Mouse (Mus musculus) adrenal gland, postnatal 25 days (tissue): ENCODE data around the gene Stpg4. TPM values are rescaled to one million over a fixed set of nuclear protein-coding genes. Genes with fewer than 3 reads are reported as not detected.

Source experiments
- DNase-seq: peaks from one replicate; pipeline ENCODE4 v3.0.0; 2021; ENCODE audit warnings: mixed read lengths
- long read RNA-seq: library from polyadenylated mRNA; stranded (forward); transcript quantifications from one replicate; pipeline ENCODE4 v2.0.0, GENCODE M21; 2021
- total RNA-seq: library from RNA; stranded (reverse); gene quantifications from 2 replicates; pipeline ENCODE4 v1.2.3, GENCODE M21; 2021

Gene Stpg4
- total RNA-seq, result not detected in 2 replicates
- long read RNA-seq, result 0 reads

DNA sequence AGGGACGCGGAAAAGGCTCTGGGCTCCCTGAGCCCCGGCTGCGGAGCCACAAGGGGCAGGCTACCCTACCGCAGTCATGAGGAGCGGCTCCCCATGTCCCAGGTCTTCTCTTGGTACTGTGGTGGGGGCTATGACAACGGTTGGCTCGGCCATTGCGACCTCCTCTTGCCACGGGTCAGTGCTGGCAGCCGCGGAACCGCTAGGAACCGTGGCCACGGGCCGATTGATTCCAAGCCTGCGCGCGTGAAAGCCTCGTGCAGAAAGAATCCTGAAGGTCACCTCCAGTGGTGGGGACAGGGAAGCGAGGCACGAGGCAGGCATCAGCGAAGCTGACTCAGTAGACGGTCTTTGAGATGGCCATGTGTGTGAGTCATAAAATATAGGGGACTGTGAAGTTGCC lies at the start of gene Stpg4:
Gene Stpg4 (minus strand): TSS at position 231 of the 400 bp plus-strand sequence.
- DNase-seq, result no peak

DNA sequence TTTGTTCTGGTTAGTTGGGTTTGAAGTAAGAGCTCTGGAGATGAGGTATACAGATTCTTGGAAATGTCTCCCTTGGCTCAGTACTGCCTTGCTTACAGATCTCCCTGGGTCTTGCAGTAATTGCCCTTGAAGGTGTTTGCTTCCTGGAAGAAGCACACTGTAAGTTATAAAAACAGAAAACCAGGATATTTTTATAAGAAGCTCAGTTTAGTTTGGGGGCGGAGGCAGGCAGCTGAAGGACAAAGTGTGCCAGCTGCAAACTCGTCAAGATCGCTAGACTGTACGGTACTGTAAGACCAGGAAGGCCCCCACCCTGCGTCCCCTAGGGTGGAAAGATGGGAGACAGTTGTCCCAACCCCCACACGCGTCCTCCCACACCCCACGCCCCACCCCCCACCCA lies 47.8 kb upstream of the Stpg4 start:
- no peak for DNase-seq

DNA sequence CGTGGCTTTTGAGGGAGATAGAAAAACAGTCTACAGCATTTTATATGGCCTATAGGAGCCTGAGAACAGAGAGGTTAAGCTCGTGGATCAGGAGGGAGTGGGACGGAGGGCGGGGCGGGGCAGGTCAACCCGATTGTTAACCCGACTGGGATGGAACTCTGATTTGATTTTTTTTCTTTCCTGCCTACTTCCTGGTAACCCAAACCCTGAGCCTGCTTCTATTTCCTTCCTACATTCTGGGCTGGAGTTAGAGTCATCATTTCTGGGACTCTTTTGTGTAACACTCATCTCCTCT lies 46.9 kb upstream of the Stpg4 start:
- DNase-seq, result no peak

DNA sequence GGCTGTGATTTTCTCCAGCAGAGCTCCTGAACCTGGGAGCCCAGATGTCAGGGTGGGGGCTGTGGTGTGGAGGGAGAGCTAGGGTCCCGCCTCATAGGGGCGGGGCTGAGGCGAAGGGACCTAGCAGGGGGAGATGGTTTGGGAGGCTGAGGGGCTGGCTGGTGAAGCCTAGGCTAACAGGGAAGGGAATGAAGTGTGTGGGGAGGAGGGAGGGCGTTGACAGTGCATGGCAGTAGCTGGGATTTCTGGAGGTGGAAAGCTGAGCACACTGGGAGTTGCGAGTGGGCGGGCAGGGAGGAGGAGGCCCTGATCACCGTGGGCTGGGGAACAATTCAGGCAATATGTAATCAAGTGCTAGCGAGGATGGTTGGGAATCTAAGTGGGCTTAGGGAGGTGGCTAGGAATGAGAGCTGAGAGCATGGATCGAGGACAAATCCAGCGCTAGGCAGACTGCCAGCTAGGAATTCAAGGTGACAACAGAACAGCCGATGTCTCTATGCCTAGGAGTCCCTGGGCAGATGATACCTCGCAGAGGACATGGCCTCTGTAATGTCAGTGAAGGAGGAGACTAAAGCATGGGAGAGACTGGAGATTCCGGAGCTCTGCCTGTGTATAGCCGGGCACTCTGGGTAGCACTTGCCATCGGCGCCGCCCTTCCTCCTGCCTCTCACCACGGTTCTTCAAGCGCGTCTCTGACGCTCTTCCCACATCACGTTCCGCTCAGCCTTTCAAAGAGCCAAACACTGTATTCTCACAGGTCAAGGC lies 46.4 kb upstream of the Stpg4 start:
- DNase-seq, result peak; percentile 49

DNA sequence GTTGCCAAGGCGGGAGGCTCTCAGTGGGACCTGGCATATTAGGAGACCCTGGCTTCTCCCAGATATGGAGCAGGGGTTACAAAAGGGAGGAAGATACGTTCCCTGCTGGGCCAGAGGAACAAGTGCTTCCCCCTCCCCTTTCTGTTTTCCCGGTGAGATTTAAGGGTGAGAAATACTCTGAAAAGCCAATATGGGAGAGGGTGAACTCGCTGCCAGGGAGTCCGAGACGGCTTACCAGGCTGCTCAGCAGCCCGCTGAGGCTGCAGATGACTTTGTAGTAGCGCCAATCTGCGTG lies 45.8 kb upstream of the Stpg4 start:
- DNase-seq, result no peak

DNA sequence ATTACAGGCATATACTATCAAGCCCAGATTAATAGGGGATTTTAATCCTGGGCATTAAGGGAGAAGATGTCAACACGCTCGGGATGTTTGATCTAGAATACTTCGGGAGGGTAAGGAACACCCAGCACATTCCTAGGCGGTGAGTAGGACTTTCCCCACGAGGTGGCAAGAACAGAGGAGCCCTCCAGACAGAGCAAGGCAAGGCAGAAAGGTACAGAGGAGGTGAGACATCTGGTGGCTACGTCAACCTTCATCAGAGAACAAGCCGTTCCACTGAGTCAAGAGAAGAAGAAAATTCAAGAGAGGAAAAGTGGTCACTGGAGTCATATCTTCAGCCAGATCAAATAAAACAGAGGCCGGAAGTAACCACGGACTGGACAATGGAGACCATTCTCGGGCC lies 45.3 kb upstream of the Stpg4 start:
- DNase-seq, result no peak

DNA sequence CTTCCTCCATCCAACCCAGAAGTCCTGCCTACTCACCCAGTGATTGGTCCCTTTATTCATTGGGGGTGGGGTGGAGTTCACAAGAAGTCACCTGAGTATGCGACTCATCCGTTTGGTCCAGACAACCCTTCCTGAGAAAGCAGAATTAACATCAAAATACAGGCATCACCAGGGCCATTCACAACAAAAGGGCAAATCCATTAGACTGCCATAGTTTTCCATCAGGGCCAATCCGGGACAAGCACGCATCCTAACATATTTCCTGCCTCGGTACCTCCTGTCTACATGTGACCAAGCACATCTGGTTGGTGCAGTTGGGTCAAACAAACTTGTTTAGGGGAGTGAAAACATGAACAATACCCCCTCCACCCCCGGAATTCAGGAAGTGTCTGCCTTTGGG lies 44.1 kb upstream of the Stpg4 start:
- DNase-seq, result no peak

DNA sequence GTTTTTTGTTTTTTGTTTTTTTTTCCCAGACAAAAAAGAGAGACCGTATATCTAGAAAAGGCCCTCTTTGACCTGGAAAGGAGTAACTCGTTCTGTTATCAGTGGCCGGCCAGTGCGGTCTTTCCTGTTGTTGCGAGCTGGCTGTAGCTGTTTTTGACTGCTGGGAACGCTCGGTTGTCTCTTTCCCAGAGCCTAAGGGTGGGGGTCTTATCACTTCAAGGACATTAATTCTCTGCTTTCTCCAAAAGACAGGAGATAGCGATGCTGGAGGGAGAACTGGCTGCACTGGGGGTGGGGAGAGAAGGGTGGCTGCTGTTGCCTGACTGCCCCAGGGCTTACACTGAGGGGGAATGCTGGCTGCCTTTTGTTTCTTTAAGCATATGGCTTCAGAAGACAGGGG lies 43.3 kb upstream of the Stpg4 start:
- DNase-seq, result no peak

DNA sequence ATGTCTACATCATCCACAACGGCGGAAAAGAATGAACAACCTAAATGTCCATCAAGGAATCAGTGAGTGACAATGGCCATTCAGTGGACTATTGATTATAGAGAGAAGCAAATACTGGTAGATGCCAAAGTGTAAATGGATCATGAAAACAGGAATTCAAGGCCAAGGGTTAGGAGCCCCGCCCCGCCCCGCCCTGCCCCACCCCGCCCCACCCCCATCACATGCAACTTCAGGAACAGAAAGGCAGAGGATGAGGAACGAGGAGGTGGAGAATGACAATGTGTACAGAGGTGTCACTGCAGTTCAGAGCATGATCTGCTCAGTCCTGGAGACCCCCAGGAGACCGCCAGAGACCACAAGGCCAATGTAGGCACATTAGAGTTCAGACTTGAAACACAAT lies 42.7 kb upstream of the Stpg4 start:
- DNase-seq, result no peak

DNA sequence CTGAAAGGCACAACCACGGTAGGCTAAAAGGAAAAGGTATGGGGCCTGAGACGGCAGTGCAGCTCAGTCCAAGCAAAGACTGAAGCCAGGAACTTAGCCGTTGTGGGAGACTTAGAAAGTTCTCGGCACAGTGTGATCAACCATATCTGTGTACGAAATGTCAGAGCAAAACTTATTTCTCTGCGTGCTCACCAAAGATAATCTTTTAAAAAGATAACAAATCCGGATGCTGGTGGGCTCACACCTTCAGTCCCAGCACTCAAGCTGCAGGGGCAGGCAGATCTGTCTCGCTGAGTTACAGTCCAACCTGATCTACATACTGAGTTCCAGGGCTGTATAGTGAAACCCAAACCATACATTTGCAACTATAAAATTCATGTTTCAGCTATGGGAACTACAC lies 41.9 kb upstream of the Stpg4 start:
- no peak for DNase-seq

DNA sequence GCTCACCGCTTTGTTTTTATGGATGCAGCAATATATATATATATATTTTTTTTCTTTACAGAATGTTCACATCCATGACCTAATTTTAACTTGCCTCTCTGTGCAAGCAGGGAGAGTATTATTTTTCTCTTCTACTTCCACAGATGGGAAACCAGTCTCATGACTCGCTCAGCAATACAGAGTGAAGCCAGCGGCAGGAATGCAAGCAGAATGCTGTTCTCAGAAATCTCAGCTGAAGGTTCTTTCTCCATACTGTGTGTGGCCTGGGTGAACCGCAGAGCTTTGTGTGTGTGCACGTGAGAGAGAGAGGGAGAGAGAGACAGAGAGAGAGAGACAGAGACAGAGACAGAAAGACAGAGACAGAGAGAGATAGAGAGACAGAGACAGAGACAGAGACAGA lies 41.1 kb upstream of the Stpg4 start:
- no peak for DNase-seq

DNA sequence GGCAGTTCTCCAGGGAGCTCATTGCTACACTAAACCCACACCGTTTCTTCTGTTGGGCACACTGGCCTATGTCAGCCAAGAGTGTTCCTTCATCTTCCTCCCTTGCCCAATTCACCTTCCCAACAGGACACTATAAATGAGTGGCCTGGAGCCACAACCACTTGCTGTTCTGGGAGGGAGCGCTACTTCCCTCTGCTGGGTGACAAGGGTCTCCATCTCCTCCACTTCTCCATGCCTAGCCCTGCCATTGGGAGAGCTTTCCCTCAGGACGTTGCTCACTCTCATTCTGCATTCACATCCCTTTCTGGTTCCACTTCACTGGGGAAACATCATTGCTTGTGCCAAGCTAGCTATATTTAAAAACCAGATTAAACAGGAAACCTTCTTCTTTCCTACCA lies 34.0 kb upstream of the Stpg4 start:
- no peak for DNase-seq

DNA sequence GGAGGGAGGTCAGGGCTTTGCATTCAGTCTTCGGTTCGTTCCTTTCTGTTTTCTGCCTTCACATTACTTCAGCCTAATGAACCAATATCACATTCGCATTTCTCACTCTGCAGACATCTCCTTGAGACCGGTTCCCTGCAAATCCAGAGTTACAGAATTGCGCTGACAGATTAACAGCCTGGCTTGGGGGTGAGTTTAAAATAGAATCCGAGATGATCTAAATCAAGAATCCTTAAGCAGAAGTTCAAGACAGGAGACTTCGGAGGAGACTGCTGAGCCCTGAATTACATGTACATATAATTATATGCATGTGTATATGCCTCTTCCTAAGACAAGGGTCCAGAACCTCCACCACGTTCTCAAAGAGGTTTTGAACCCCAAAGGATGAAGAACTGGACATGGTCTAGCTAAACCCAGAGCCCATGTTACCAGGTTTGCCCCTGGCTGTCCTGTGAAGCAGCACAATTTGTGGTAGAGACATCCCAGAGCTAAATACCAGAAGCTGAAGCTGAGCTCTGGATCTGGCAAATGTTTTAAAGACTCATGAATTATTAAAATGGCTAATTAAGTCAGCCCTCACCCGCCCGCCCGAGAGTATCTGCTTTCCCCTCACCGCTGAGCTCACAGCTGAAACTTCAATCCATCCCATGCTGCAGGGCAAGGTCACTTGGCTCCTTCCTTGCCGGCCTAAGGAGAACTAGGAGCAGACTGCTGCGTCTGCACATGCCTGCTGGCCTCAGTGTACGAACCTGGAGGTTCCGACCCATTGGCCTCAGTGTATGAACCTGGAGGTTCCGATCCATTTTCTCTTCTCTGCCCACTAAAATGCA lies 33.3 kb upstream of the Stpg4 start:
- no peak for DNase-seq

DNA sequence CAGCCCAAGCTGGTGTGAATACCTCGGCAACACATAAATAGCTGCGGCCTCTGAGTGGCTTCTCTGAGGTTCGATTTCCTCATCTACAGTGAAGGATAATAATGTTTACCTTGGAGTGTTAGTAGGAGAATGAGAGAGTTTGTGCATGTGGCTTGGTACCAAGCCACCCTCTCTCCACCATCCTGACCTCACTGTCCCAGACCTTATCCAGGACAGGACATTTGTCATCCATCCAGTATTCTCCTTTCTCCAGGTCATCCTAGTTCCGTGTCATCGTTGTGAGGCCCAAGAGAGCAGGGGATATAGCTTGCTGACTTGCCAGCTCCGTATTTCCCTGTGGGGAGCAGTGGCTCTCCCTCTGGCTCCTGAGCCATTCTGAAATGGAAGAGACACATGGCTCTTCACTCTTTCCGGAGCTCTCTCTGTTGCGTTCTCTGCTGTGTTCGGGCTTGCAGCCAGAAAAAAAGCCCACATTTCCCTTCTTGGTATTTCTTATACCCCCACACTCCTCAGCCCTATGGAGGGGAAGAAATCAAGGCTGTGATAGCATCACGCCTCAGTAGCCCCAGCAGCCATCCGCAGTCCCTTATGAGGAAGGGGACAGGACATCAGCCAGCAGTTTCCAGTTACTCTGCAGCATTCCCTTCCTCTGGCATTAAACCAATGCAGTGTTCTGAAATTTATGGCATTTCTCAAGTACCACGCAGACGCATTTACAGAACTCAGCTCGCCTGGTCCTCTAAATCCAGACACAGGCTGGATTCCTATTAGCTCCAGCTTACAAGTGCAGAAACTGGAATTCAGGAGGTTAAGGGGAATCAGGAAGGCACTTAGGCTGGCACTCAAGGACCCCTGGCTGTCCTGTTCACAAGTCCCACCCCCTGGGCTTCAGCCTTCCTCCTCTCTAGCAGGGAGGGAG lies 32.5 kb upstream of the Stpg4 start:
- no peak for DNase-seq

DNA sequence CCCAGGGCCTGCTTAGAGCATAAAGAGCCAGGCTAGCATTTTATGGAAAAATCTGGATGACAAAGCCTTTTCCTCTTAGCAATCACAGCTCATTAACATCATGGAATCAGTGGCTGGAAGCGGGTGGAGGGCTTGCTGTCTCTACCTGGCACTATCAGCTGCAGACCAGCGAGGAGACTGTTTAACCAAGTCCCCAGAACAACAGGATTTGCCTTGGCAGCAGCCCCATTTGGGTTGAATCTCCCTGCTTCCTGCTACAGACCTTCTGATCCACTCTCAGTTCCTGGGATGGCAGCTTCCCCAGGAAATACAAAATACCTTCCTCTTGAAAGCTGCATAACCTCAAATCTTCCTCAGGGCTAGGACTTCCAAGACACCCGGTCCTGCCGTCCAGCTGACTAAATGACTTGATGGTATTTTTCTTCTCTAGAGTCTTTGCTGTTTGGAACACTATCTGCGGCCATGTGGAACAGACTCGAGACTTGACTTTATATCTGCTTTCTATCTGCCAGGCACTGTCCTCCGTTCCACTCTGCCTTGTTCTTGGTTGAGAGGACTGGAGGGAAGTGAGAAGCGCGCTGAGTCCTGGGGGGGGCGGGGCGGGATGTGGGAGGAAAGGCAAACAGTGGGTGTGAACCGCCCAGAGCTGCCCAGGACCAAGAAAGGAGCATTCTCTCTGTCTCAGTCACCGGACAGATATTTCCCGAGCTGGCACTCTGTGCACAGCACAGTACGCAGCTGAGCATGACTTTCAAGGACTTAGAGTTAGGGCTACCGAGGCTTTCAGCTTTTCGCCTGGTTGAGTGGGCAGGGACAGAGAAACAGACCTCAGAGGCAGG lies 31.6 kb upstream of the Stpg4 start:
- DNase-seq, result peak; percentile 65

DNA sequence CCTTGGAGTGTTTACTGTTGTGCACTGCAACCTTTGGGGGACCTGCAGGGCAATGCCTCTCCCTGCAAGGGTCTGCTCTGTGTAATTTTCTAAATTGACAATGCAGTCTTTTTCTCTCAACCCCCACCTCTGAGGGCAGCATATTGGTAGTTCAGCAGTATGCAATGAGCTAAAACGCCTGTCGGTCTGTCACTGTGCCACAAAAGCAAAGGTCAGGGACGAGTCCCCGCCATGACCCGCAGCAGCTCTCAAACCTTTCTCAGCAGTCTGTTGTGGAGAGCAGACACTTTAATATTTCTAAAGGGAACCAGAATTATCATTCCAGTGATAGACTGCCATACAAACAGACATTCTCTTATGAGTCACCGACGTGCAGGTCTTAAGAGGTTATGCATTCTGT lies 30.4 kb upstream of the Stpg4 start:
- peak; percentile 50 for DNase-seq

DNA sequence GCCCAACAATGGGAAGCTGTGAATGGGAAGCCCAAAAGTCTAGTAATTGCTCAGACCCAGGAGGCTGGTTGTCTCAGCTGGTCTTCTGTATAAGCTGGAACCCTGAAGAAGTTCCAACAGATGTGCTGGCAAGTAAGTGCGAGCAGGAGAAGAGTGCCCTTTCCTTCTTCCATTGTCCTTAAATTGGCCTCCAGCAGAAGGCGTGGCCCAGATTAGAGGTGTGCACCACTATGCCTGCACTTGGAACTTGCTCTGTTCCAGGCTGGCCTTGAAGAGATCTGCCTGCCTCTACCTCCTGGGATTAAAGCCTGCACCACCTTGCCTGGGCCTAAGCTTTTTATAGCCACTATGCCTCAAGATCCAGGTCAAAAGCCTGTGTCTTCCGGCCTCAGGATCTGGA lies 26.6 kb upstream of the Stpg4 start:
- DNase-seq, result no peak

DNA sequence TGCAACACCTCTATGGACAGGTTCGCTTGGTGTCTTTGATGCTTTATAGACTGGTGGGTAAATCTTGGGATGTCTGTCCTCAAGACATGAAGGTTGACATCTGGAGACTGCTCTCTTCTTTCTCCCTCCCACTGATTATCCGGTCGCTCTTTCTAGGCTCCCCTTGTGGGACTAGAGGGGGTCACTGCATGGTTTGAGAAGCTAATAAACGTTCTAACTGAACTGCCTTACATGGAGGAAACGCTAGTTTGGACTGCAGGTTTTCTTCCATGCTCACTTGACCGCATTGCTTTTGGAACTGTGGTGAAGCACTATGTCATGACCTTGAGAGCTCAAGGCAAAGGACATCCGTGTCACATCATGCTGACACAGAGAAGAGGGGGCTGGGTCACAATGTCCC lies 25.8 kb upstream of the Stpg4 start:
- DNase-seq, result no peak

DNA sequence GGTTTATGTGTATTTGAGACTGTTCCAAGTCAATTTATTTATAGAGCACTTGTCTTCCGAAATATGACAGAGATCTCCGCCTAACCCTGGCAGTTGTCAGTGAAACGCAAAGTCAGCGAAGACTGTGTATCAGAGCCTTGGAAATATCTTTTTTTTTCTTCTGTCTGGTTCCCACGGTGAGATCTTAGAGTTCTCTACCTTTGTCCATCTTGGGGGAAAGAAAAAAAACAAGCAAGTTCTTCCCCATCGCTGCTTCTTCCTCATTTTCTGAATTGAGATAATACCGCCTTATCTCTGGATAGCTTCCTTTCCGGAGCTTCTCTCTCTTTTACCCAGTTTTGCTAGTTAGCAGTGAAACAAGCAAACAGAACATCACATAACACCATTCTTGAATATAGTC lies 21.3 kb upstream of the Stpg4 start:
- DNase-seq, result no peak

DNA sequence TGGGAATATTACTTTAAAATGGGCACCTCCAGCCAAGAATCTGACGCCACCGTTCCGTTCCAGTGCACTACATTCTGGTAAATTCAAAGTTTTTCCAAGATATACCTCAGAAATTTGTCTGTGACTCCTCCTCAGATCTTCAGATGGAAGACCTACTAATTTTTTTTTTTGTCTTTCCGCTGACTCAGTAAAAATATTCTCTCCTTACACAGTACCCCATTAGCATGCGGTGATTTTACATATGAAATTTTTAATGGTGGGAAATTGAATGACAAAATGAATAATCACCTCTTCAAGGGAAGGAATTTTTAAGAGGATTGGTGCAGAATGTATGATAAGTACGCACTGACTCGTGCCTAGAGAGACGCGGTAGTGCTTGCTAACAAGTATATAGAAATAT lies 20.8 kb upstream of the Stpg4 start:
- DNase-seq, result no peak

DNA sequence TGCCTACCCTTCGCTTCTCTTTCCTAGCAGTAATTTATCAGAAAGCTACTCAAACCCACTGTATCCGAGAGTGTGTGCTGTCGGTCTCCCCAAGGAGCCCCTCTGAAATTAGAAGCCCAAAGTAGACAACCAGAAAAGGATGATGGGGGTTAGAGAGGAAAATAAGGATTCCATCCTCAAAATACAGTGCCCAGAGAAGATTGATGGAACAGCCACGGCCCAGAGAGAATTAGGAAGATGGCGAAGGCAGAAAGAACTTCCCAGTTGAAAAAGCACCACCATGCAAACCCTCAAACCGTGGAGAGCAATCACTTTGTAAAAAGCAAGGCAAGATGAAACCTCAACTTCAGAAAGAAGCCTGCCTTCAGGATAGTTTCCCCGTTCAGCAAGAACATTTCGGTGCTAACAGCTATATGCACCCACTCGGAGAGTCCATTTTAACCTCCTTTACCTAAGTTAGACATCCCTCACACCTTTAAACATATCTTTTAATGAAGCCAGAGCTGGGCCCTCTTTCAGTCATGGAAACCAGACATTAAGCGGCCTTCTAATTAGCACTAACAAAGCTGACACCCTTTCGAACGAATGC lies 20.2 kb upstream of the Stpg4 start:
- DNase-seq, result no peak
